ENCODE assay signal across 21 mouse cellular contexts in genomic region chr16:29680548-29681175, GRCm38 (mm10).
DNase-seq lines count a peak whose midpoint lies in the region; ATAC-seq and TF ChIP-seq lines count a peak whose summit lies in the region.
"Had no signal": no experiment of that assay in that cellular context is flagged by ENCODE, and none has a peak within 500 bp of the region (broad histone marks: within the 10 kb centered on the region; RNA-seq: fewer than 3 reads in every experiment).

No protein-coding gene starts in this region.

- H3K4me2 ChIP-seq in heart, embryonic 12.5 days: no peak overlapping the region
- H3K4me2 ChIP-seq in midbrain, embryonic 13.5 days (replicated peaks): no peak overlapping the region
- H3K4me2 ChIP-seq: embryonic facial prominence, embryonic 15.5 days; forebrain, embryonic 15.5 days had no signal

- peaks cover 7% of the 10 kb centered on the region; the same call in 1 of the 2 replicates for H3K27me3 ChIP-seq in heart, embryonic 10.5 days (ENCODE audit: insufficient read depth, poor library complexity, severe bottlenecking)
- H3K27me3 ChIP-seq in heart, embryonic 12.5 days (replicated peaks): no peaks in the 10 kb centered on the region
- peaks cover 93% of the 10 kb centered on the region for H3K27me3 ChIP-seq in midbrain, embryonic 10.5 days (ENCODE audit: low read depth, poor library complexity, severe bottlenecking)
- peaks cover 79% of the 10 kb centered on the region for H3K27me3 ChIP-seq in midbrain, embryonic 13.5 days
- no peaks in the 10 kb centered on the region for H3K27me3 ChIP-seq in testis, adult 2 months (ENCODE audit: control insufficient read depth, insufficient read depth, low read length)
- H3K27me3 ChIP-seq in limb, embryonic 10.5 days (ENCODE audit: low read depth, poor library complexity, severe bottlenecking): 0 out of 2 replicates have a peak, but pooled peaks cover 10% of the 10 kb centered on the region
- H3K27me3 ChIP-seq: CH12.LX; embryonic facial prominence, embryonic 15.5 days; forebrain, embryonic 15.5 days; Patski had no signal

- H3K9ac ChIP-seq in heart, embryonic 12.5 days: no peak overlapping the region
- no peak overlapping the region for H3K9ac ChIP-seq in midbrain, embryonic 13.5 days (replicated peaks)
- H3K9ac ChIP-seq: embryonic facial prominence, embryonic 15.5 days; forebrain, embryonic 15.5 days had no signal

- 57% methylated on average over 17 of the region's 18 CpGs for WGBS in heart, embryonic 10.5 days
- WGBS in heart, embryonic 12.5 days: 67% methylated on average over 18 of the region's 18 CpGs
- WGBS in midbrain, embryonic 10.5 days: 58% methylated on average over 18 of the region's 18 CpGs
- 58% methylated on average over 18 of the region's 18 CpGs for WGBS in midbrain, embryonic 13.5 days
- 61% methylated on average over 18 of the region's 18 CpGs for WGBS in limb, embryonic 10.5 days

- no peak for ATAC-seq in heart, embryonic 12.5 days (ENCODE audit: insufficient number of reproducible peaks, low FRiP score)
- no peak for ATAC-seq in midbrain, embryonic 13.5 days
- ATAC-seq: forebrain, embryonic 15.5 days; hindbrain, postnatal 0 days; Patski had no signal

- intact Hi-C loops in left cerebral cortex, postnatal 10 days (cut with DNase I): no loop called here

- H3K27ac ChIP-seq in heart, embryonic 10.5 days: no peak overlapping the region
- H3K27ac ChIP-seq in heart, embryonic 12.5 days (ENCODE audit: poor library complexity, severe bottlenecking): no peak overlapping the region
- peak overlapping the region; percentile 43; the same call in 1 of the 2 replicates for H3K27ac ChIP-seq in midbrain, embryonic 10.5 days (replicated peaks)
- H3K27ac ChIP-seq in midbrain, embryonic 13.5 days: no peak overlapping the region
- H3K27ac ChIP-seq in testis, adult 2 months (ENCODE audit: control insufficient read depth, insufficient read depth, low read depth, low read length): no peak overlapping the region
- peak overlapping the region; percentile 26; the same call in 1 of the 2 replicates for H3K27ac ChIP-seq in limb, embryonic 10.5 days
- H3K27ac ChIP-seq: embryonic facial prominence, embryonic 15.5 days; forebrain, embryonic 15.5 days; hindbrain, postnatal 0 days had no signal

- no peak for TF ChIP-seq POLR2A in testis, adult 2 months (IDR thresholded peaks at IDR 0.05; ENCODE audit: control insufficient read depth, low read depth, low read length)

- no peak overlapping the region for H3K4me3 ChIP-seq in heart, embryonic 10.5 days
- no peak overlapping the region for H3K4me3 ChIP-seq in heart, embryonic 12.5 days
- H3K4me3 ChIP-seq in midbrain, embryonic 10.5 days: no peak overlapping the region
- no peak overlapping the region for H3K4me3 ChIP-seq in midbrain, embryonic 13.5 days (replicated peaks)
- peak overlapping the region; percentile 15; the same call in 1 of the 2 replicates for H3K4me3 ChIP-seq in testis, adult 2 months (ENCODE audit: control insufficient read depth, low read depth, low read length)
- H3K4me3 ChIP-seq in limb, embryonic 10.5 days: no peak overlapping the region
- H3K4me3 ChIP-seq: embryonic facial prominence, embryonic 15.5 days; erythroblast, embryonic 14.5 days; forebrain, embryonic 15.5 days had no signal

- peaks cover 4% of the 10 kb centered on the region; the same call in 1 of the 2 replicates for H3K9me3 ChIP-seq in heart, embryonic 10.5 days
- H3K9me3 ChIP-seq in heart, embryonic 12.5 days (replicated peaks): peaks cover 4% of the 10 kb centered on the region; the same call in 1 of the 2 replicates
- peaks cover 9% of the 10 kb centered on the region; the same call in 1 of the 2 replicates for H3K9me3 ChIP-seq in midbrain, embryonic 10.5 days (replicated peaks)
- peaks cover 4% of the 10 kb centered on the region; the same call in 1 of the 2 replicates for H3K9me3 ChIP-seq in midbrain, embryonic 13.5 days
- H3K9me3 ChIP-seq in limb, embryonic 10.5 days (replicated peaks): no peaks in the 10 kb centered on the region
- H3K9me3 ChIP-seq: embryonic facial prominence, embryonic 15.5 days; forebrain, embryonic 15.5 days had no signal

- H3K4me1 ChIP-seq in heart, embryonic 10.5 days: peaks cover 18% of the 10 kb centered on the region
- H3K4me1 ChIP-seq in heart, embryonic 12.5 days (replicated peaks): peaks cover 20% of the 10 kb centered on the region
- H3K4me1 ChIP-seq in midbrain, embryonic 10.5 days: peaks cover 44% of the 10 kb centered on the region
- H3K4me1 ChIP-seq in midbrain, embryonic 13.5 days (replicated peaks): peaks cover 21% of the 10 kb centered on the region
- peaks cover 9% of the 10 kb centered on the region for H3K4me1 ChIP-seq in testis, adult 2 months (ENCODE audit: control insufficient read depth, insufficient read depth, low read length)
- H3K4me1 ChIP-seq in limb, embryonic 10.5 days: peaks cover 41% of the 10 kb centered on the region

- H3K36me3 ChIP-seq in heart, embryonic 10.5 days: no peaks in the 10 kb centered on the region
- H3K36me3 ChIP-seq in heart, embryonic 12.5 days: no peaks in the 10 kb centered on the region
- no peaks in the 10 kb centered on the region for H3K36me3 ChIP-seq in midbrain, embryonic 10.5 days
- H3K36me3 ChIP-seq in midbrain, embryonic 13.5 days: no peaks in the 10 kb centered on the region
- H3K36me3 ChIP-seq in testis, adult 2 months (ENCODE audit: control insufficient read depth, insufficient read depth, low read length): no peaks in the 10 kb centered on the region
- H3K36me3 ChIP-seq in limb, embryonic 10.5 days: no peaks in the 10 kb centered on the region
- H3K36me3 ChIP-seq: embryonic facial prominence, embryonic 15.5 days; forebrain, embryonic 15.5 days had no signal

- TF ChIP-seq CTCF in testis, adult 2 months (IDR thresholded peaks at IDR 0.05; ENCODE audit: control insufficient read depth, insufficient read depth, insufficient replicate concordance, low read depth, low read length): no peak

- DNase-seq in heart, embryonic 10.5 days (ENCODE audit: low spot score): peak; percentile 72
- DNase-seq in midbrain, embryonic 10.5 days (ENCODE audit: low spot score): no peak
- no peak for DNase-seq in testis, postnatal 14 days (ENCODE audit: low spot score)
- peak; percentile 30 for DNase-seq in limb, embryonic 10.5 days (ENCODE audit: low spot score)
- no peak for DNase-seq in left cerebral cortex, postnatal 10 days (ENCODE audit: extremely low spot score in 1 of 2, low spot score in 2 of 2)
- DNase-seq: adrenal gland, adult 8-10 months; adrenal gland, postnatal 36 days; cerebellum, adult 2 months; cerebellum, postnatal 10 days; gastrocnemius, postnatal 14 days; heart, postnatal 10 days; kidney, adult 11 months had no signal

Comparison
In these comparisons a context has a peak if more than half of its experiments do, and no peak if none do; other contexts are left out.
1. H3K27ac ChIP-seq: peak in midbrain, embryonic 10.5 days (single experiment) and limb, embryonic 10.5 days (single experiment); none in heart, embryonic 10.5 days (single experiment), heart, embryonic 12.5 days (single experiment), midbrain, embryonic 13.5 days (single experiment) and testis, adult 2 months (single experiment).
2. DNase-seq: peak in heart, embryonic 10.5 days (single experiment) and limb, embryonic 10.5 days (single experiment); none in midbrain, embryonic 10.5 days (single experiment), testis, postnatal 14 days (single experiment) and left cerebral cortex, postnatal 10 days (0 of 2).